Mouse (Mus musculus) c-Kit-positive CD71-positive TER-119-positive erythroid progenitor cells, embryonic 14.5 days (primary cell): ENCODE data around the gene Efhc1.

Experiments
- DNase-seq: peaks from one replicate; pipeline ENCODE4 v3.0.0-alpha.2; 2013; ENCODE audit warnings: low spot score

Efhc1 gene

DNA sequence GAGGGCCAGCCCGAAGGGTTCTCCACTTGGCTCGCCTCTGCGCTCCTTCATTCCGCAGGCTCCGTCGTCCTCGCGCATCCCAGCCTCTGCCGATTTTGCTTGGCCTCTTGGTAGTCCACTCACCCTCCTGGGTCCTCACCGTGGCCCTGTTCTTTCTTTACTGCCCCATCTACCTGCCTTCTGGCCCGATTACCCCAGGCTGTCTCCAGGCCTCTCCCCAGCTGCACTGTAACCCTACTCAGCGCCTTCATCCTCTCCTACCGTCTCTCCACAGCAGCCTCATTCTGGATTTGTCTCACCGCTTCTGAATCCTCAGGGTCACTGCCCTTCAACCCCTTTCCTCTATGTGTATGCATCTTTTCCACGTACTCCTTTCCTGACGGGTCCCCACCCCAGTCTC, 373 bp downstream of the Efhc1 start:
- no peak for DNase-seq

DNA sequence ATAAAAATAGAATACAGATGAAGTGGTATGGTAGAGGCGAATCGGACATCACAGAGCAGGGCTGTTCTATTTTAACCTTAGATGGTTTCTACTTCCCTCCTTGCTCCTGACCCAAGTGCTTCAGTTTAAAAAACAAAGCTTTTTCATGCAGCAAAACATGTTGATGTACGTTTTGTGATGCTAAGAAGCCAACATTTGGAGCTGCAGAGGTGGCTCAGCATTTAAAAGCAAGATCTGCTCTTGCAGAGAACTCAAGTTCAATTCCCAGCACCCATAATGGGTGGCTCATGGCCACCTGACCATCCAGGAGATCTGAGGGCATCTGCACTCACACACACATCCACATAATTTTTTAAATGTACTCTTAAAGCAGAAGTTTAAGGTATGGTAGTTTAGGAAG, 3.5 kb downstream of the Efhc1 start:
- DNase-seq = no peak

DNA sequence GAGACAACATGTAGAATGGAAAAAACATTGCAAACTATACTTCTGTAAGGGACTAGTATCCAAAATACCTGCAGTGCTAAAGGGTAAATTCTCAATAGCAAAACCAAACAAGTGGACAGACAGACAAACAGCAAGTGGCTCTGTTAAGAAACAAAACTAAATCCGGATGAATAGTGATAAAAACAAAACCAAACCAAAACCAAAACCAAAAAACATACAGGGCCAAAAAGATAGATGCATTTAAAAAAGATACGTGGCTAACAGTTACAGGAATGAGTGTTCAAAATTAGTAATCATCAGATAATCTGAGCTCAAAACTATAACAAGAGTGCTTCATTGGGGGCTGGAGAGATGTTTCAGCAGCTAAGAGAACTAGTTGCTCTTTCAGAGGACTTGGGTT, 18.2 kb downstream of the Efhc1 start:
- DNase-seq = no peak

DNA sequence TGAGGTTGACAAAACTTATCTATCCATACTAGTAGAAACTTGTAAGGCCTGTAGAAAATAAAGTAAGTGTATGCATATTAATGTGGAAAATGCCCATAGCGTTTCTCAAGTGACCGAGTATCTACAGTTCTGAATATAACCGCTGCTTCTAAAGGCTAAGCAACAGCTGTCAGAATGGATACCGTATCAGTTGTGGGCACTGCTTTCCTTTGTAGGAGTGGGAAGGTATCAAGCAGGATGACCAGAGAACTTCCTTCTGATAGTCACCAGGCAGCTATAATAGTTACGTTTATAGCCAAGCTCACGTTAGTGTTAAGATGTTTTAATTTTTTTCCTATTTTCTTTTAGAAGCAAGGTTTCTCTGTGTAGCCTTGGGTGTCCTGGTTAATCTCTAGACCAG, 22.0 kb downstream of the Efhc1 start:
- no peak for DNase-seq

DNA sequence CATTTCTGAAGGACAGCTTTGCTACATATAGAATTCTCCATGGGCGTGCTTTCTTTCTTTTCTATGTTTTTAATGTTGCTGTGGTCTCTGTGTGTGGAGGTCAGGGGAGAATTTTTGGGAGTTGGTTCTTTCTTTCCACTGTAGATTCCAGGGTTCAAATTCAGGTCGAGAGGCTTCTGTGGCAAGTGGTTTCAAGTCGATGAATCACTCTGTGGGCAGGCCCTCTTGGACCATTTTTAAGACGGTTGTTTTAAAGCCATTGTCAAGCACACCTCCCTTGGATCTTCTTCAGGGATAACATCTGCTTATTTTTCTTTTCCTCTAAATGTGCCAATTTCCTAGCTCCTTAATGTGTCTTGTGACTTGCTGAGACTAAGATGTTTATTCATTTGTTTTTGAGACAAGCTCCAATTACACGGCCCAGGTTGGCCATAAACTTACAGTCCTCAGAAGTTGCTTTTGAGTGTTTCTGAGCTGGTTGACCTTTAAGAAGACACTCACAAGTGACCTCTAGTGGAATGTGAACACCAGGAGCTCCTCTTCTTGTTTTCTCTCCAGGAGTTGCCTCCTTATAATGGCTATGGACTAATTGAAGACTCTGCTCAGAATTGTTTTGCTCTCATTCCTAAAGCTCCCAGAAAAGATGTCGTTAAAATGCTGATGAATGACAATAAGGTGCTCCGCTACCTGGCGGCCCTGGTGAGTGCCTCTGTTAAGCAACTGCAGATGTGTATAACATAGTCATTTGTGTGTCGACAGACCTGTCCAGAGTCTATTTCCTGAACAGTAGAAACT, 23.1 kb downstream of the Efhc1 start:
- DNase-seq = no peak

DNA sequence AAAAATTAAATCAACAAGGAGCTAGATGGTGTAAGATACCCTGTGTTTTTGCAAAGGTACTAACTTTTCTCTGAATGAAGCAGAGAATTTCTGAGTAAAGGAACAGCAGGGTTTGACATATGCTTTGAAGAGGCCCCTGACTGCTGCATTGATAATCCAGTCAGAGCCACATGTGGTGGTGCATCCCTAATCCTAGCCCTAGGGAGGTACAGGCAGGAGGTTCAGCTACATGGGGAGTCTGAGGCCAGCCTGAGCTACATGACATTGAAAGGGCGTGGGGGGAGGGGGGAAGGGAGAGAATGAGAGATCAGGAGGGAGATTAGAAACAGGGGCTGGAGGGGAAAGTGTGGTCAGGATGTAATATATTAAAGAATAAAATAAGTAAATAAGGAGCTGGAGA, 29.1 kb downstream of the Efhc1 start:
- no peak for DNase-seq

DNA sequence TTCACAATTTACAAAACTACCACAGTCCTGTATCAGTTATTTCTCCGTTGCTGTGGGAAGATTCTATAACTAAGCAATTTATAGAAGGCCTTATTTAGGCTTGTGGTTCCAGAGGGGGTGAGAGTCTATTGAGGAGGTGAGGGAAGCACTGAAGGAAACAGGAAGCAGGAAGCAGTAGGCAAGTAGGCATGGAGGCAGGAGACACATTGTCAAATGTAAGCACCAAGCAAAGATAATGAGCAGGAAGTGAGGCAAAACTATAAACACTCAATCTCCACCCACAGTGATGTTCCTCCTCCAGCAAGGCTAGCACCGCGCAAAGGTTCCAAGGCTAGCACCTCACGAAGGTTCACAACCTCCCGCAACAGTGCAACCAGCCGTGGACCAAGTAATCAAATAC, 30.3 kb downstream of the Efhc1 start:
- no peak for DNase-seq

DNA sequence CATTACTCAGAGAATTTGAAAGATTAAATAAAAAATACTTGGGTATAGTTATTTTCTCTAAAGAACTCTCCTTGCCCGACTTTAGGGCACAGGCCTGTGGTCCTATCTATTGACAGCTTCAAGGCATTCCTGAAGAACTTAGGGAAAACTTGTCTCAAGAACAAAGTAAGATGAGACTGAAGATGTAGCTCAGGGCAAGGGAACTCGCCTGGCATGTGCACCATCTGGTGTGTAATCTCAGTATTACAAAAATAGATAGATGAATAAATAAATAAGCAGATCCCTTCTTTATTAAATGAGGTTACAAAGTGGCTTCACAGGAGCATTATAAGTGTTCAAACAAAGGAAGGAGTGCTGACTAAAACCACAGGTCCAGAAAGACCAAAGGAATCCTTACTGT, 32.7 kb downstream of the Efhc1 start:
- DNase-seq = no peak

DNA sequence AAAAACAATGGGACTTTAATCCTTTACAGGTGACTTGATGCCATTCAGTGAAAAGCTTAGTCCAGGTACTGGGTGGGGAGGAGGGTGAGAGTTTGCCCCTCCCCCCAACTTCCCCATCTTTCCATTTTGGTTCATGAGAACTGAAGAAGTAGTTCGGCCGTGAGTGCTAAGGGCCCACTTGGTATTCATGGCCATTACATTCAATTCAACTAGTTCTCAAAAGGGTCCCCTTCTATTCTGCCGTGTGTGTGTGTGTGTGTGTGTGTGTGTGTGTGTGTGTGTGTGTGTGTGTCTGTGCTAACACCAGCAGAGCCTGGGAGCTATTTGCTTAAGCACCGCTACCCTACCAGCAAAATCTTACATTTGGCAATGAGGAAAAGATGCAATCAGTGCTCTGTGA, 33.2 kb downstream of the Efhc1 start:
- no peak for DNase-seq

DNA sequence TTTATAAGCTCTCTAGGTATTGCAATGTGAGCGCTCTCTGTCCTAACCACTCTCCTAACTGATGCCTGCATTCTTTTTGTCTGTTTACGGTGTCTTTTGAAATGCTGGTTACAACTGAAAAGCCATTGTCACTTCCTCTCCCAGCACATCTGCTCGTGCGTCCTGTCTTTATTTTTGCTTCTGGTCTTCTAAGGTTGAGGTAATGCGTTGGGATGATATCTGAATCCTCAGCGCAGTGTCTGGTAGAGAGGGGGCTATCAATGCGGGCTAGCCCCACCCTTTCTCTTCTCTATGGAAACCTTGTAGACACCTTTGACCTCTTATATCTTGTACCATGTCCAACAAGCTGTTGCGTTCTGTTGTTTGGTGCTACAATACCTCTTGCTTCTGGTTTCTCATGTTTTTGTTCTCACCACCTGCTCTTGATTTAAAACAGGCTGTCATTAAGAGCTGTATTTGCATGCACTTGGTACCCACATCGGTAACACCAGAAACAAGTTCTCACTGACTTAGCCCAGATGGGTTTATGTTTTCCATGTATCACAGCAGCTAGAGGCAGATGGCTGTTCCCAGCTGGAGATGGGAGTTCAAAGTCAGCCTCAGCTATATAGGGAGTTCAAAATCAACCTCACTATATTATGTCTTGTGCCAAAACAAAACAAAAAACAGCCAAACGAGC, 35.1 kb downstream of the Efhc1 start:
- no peak for DNase-seq

DNA sequence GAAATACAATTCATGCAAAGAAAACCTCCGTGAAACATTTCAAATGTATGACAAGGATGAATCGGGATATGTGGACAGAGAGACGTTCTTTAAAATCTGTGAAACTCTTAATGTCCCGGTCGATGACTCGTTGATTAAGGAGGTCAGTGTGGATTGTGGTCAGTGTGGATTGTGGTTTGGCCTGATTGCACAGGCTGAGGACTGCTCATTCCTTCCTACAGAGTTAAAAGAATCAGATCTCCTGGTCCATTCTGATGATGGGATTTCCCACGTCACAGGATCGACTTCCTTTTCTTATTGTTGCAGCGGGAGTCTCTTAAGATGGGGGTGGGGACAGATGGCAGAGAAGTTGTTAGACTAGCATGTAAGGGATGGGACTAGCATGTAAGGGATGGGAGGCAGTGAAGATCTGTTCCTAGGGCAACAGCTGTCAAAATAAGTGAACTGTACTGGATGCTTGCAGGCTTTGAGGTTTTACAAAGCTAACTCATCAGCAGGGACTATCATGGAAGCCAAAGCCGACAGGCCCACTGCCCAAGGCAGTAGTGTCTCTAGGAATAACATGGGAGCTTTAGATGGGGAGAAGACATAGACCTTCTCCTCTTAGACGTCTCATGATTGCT, 38.1 kb downstream of the Efhc1 start:
- no peak for DNase-seq

DNA sequence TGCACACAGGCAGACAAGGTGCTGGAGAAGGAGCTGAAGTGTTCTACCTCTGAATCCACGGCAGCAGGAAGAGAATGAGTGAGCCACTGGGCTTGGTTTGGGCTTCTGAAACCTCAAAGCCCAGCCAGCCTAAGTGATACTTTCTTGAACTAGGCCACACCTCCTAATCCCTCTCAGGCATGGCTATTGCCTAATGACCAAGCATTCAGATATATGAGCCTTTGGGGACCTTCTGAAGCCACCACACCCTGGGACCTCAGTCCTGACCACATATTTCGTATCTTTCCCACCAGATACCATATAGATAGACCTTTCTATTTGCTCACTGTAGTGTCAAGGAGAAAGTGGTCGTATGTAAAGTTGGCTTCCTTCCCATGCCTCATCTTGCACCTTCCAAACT, 42.3 kb downstream of the Efhc1 start:
- no peak for DNase-seq

DNA sequence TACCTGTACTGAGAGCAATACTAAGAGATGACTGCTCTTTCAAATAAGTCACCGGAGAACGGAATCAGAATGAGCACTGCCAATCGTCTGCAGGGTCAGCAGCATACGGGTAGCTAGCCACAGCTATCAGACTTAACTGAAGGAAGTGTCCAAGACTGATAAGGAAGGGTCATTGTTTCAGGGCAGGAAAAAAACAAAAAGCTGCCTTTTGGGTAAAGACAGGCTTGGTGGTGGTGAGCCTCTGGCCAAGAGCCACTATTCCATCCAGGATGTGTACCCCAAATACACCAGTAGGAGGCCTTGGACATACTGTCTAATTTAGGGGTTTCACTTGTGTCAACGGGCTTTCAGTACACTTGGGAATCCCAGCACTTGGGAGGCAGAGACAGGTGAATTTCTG, 42.9 kb downstream of the Efhc1 start:
- DNase-seq = no peak

DNA sequence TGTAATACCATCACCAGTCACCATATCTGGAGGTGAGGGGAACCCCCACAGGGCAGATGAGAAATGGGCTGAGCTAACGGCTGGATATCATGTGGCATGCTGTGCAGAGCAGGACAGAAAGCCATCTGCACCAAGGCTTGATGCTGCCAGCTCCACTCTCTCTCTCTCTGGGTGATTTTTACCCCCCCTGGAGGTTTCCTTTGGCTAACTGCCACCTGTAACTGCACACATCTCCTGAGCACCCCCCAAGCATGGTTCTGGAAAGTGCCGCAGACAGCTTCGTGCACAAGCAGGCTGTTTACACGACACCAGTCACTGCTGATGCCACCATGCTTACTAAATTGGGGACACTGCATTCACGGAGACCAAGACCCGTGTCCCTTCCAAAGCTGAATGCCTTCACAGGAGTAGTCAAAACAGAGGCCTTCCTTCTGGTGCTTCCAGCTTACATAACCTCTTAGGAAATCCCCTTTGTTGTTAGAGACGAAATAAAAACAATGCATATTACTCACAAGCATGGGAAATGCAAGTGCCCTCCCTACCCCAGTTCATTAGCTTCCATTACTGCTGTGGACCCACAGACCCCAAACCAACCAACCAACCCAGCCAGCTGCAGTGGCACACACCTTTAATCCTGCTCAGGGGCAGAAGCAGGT, 44.0 kb downstream of the Efhc1 start:
- DNase-seq = no peak

DNA sequence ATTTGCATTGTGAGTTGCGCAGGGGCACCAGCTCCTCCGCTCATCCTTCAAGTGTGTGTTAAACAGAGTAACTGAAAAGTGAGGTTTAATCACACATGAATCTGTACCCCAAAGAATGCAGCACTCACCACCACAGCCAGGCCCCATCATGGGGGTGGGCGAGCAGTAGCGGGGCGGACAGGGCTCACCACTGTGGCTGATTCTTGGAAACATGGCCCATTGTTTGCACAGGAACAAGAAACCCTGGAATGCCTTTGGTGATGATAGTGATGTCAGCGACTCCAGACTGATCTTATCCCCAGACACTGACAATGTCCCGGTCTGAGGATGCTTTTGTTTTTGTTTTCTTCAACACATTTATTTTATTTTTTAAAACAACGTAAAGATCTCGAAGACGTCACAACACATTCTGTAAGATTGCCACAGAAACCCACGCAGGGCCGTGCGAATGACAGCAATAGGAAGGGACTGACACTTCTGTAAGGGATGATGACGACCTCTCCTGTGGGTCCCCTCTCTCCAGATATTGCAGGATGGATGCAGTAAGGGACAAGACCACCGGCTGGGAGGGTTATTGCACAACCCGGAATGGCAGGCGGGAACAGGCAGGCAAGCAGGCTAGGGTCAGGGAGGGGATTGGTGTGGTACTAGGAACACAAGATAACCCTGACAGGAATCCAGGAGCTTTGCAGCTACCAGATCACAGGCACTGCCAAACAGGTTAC, 45.3 kb downstream of the Efhc1 start:
- no peak for DNase-seq

DNA sequence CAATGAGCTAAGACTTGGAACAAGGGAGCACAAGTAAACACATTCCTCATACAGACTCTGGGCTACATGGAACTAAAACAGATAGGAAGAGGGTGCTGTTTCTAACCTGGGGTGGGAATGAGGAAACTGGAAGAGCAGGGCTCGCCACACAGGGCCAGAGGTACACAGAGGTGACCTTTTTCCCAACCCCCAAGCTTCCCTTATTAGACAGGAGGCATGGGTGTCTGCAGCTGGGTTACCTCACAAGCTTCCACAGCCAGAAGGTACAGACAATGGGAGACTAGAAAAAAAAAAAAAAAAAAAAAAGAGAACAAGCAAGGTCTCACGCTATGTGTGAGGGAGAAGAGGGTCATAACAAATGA, 45.9 kb downstream of the Efhc1 start:
- no peak for DNase-seq

DNA sequence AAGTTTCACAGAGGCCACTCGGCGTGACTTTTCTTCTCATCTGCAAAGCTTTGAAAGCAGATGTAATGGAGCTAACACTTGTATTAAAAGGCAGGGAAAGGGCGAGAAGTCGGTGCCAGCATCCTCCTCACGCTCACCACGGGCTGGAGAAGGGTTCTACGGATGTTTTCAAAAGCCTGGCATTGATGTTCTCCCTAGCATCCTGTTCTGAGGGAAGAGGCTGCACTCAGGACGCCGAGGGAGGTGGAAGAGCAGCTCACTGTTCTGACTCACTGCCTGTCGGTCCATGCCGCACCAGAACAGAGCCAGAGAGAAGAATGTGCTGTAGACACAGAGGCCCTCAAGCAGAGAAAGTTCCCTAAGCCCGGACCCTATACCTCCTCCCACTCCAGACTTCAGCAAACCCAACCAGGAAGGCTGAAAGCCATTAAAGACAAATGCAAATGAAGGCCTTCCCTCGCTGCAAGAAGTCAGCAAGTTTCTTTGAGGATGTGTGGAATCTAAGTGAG, 46.5 kb downstream of the Efhc1 start:
- no peak for DNase-seq

DNA sequence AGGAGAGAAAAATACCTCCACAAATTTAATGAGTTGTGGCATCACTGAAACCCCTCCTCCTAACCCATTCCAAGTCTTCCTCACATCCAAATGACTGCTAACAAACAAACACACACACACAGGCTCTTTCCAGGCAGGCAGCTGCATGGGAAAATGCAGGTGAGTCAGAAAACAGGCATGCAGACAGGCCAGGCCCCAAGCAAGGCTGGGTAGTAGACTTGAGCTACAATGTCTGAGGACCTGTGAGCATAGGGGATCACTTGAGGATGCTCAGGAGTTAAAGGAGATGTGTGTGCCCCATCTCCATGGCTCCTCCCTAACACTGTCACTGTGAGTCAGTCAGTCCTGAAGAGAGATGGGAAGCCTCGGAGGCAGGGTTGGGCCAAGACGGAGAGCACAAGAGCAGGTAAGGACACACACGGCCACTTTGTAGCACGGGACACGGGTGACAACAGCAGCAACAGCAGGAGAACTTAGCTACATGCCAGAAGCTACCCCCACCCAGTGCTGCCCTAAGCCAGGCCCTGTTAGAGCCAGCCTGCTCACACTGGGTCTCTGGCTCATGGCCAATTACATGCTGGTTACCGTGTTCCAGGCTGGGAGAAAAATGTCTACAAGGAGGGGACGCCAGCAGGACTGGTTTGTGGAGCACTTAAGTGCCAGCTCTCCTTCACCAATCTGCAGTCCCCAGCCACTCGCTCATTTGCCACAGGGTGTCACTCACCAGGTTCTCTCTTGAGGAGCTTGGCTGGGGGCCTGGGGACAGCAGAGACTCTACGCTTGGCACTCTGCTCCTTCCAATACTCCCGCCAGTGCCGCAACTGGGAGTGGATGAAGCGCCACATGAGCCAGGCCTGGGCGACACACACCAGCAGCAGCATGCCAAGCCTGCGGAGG, 51.1 kb downstream of the Efhc1 start:
- DNase-seq = no peak

DNA sequence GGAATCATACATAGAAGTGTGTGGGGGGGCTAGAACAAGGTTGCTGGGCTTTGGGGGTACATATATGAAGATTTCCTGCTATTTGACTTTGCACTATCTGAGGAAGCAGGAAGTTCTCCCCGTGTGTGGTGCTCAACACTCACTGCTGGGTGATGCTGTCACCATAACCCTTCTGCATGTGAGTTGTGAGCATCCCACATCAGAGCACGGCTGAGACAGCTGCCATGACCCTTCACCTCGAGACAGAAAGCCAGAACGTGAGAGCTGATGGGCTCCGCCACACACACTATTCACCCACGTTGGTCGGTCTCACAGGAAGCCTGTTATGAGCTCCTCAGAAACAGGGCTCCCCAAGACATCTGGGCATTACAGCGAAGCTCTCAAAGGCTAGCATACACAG, 53.2 kb downstream of the Efhc1 start:
- DNase-seq = no peak

DNA sequence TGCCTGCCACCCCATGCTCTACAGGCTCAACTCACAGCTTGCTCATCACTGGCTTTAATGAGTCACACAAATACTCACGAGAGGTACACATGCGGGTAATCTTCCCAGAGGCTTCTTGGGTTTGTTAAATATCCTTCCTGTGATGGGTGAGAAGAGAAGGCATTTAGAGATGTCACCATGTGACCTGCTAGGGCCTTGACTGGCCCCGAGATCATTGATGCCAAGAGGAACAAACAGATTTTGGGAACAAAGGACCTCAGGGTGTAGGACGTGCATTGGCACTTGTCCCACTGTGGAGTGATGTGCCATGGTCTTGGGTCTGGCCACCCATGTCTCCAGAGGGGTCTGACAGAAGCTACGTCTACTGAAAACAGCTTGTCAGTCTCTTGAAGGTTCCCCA, 55.3 kb downstream of the Efhc1 start:
- no peak for DNase-seq
